Mouse (Mus musculus) bone marrow, adult 2 months (tissue): ENCODE measurements around the gene Elmod3. TPM values are rescaled to one million over a fixed set of nuclear protein-coding genes. Genes with fewer than 3 reads are reported as not detected.

ENCODE experiments used
- H3K27ac ChIP-seq: fragments of 200-500 bp; 2 replicates; pipeline ENCODE4 v1.5.1; 2012; ENCODE audit warnings: low read depth, mild to moderate bottlenecking, control low read depth, inconsistent platforms, low read length; ENCODE audit not compliant: control insufficient read depth, poor library complexity, insufficient read depth
- H3K4me1 ChIP-seq: fragments of 200-500 bp; 2 replicates; pipeline ENCODE4 v1.6.1; 2011; ENCODE audit warnings: low read length; ENCODE audit not compliant: control insufficient read depth, insufficient read depth
- H3K4me3 ChIP-seq: fragments of 200-500 bp; replicated peaks from 2 replicates; pipeline ENCODE3; 2011; ENCODE audit warnings: mild to moderate bottlenecking, low read depth, low read length, control low read depth; ENCODE audit not compliant: control insufficient read depth
- CTCF ChIP-seq: fragments of 200-500 bp; IDR thresholded peaks from 2 replicates; pipeline ENCODE4 v1.5.1; 2011; ENCODE audit warnings: low read length, control low read depth; ENCODE audit not compliant: control insufficient read depth, insufficient read depth
- POLR2A ChIP-seq: fragments of 200-500 bp; IDR thresholded peaks from 2 replicates; pipeline ENCODE4 v1.6.1; 2011; ENCODE audit warnings: low read depth, mild to moderate bottlenecking, control low read depth, low read length, borderline replicate concordance; ENCODE audit not compliant: control insufficient read depth
- WGBS: fragments of 180-500 bp; shearing (Covaris S2); methylation state at CpG from one replicate; pipeline ENCODE4 v1.1.7; 2018; 5-methylcytosine and 5-hydroxymethylcytosine counted together
- polyA plus RNA-seq: library from polyadenylated mRNA; stranded (reverse); fragments of >200 nt; gene quantifications from 2 replicates; pipeline ENCODE4 v1.2.4, GENCODE M21; 2011; ENCODE audit warnings: low replicate concordance; ENCODE audit not compliant: missing spikeins, insufficient read depth, insufficient read length

Gene Elmod3
- polyA plus RNA-seq = 2.7 and 5.2 TPM in 2 replicates

DNA sequence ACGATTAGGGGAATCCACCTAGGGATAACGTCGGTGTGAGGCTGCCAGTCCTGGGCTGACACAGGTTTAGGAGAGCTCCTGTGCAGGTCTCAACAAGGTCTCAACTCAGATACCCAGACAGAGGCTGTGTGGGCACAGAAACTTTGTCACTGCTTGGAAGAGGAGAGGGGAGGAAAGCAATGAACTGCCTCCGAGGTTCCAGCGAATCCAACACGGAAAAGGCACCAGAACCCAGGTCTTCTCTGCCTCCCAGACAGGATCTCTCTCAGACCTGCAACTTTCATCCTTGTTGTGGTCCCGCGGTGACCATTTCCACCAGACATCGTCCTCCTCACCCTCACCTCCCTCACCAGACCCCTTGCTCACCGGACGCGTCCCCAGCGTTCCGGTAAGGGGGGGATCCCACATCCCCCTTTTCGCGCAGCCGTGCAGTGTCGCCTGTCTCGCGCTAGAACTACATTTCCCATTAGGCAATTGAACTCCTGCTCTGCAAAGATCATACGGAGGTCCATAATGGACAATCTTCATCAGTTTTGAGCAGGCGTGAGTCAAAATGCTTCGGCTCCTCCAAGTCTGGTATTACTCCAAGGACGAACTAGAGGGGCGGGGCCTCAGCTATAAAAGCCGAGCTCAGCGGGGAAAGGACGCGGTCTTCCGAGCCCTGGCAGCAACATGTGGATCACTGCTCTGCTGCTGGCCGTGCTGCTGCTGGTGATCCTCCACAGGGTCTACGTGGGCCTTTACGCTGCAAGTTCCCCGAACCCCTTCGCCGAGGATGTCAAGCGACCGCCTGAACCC is at the start of gene Elmod3, which contains the start of gene Retsat:
Gene Elmod3 (minus strand): TSS at position 458 of the 798 bp plus-strand sequence.
Gene Retsat (plus strand): TSS at position 520 of the 798 bp plus-strand sequence.
- peaks cover 2% of the 10 kb centered on the region for H3K4me1 ChIP-seq
- peak within 1 kb of the TSS; percentile 75 for H3K4me3 ChIP-seq
- TF ChIP-seq CTCF = no peak
- peak; percentile 72; the same call in 1 of the 2 replicates for TF ChIP-seq POLR2A
- under 1% methylated on average over 38 of the region's 38 CpGs for WGBS
- no peak within 1 kb of the TSS for H3K27ac ChIP-seq

GRCm38 (mm10) chr6:72647383-72647820 is 49.2 kb upstream of the Elmod3 start:
- H3K4me3 ChIP-seq = no peak overlapping the region
- H3K27ac ChIP-seq = no peak overlapping the region
- no peak for TF ChIP-seq POLR2A
- peak; percentile 74 for TF ChIP-seq CTCF
- WGBS = 63% methylated on average over 10 of the region's 10 CpGs
- no peaks in the 10 kb centered on the region for H3K4me1 ChIP-seq

DNA sequence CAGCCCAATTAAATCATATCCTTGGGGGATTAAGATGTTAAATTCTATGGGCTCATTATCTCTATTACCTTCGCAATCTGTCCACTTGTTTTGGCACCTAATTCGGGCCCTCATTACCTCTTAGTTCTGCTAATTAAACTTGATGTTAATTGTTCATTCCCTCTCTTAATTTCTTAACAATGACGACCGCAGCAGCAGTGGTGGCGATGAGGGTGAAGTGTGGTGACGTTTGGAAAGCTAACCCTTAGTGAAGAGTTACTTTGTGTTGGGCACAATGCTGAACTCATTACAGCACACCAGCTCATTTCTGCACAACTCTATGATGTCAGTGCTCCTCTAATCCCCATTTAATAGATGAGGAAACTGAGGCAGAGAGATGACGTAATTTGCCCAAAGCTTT is 47.2 kb upstream of the Elmod3 start:
- TF ChIP-seq POLR2A = no peak
- TF ChIP-seq CTCF = no peak
- Histone ChIP-seq H3K4me1 (peaks cover 7% of the 10 kb centered on the region; the same call in 1 of the 2 replicates), H3K27ac (no peak overlapping the region), H3K4me3 (no peak overlapping the region)
- WGBS = 80% methylated on average over 7 of the region's 7 CpGs

GRCm38 (mm10) chr6:72644576-72644975 is 46.4 kb upstream of the Elmod3 start:
- TF ChIP-seq CTCF (no peak), POLR2A (no peak)
- WGBS = 30% methylated on average over 4 of the region's 4 CpGs
- Histone ChIP-seq H3K4me3 (no peak overlapping the region), H3K4me1 (peaks cover 7% of the 10 kb centered on the region; the same call in 1 of the 2 replicates), H3K27ac (no peak overlapping the region)

DNA sequence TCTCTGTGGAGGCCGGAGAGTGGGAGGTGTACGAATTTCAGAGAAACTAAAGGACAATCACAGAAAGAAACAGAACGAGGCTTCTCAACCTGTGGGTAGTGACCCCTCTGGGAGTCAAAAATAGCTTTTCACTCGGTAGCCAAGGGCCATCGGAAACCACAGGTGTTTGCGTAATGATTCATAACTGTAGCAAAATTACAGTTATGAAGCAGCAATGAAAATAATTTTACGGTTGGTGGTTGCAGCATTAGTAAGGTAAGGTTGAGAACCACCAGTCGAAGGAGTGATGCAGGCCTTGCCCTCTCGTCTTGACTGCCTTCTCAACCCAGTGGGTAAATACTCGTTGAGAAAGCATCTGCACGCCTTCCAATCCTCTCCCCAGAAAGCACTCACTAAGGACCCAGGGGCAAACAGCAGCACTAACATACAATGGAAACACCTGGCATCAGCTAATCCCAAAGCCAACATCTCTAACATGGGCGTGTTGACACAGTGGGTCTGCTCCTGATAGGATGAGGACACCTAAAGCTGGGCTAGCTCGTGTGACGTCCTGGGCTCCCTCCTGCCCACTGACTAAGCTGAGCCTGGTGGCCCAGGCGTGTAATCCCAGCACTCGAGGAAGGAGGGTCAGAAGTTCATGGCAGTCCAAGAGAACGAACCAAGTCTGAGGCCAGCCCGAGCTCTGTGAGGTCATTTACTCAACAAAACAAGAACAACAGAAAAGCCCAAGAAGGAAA is 43.2 kb upstream of the Elmod3 start:
- WGBS = 39% methylated on average over 18 of the region's 18 CpGs
- Histone ChIP-seq H3K4me1 (peaks cover 7% of the 10 kb centered on the region; the same call in 1 of the 2 replicates), H3K27ac (peak overlapping the region; percentile 21), H3K4me3 (no peak overlapping the region)
- TF ChIP-seq CTCF = no peak
- no peak for TF ChIP-seq POLR2A

GRCm38 (mm10) chr6:72636940-72637339 is 38.7 kb upstream of the Elmod3 start:
- peaks cover 8% of the 10 kb centered on the region; the same call in 1 of the 2 replicates for H3K4me1 ChIP-seq
- H3K27ac ChIP-seq = no peak overlapping the region
- H3K4me3 ChIP-seq = no peak overlapping the region
- WGBS = 68% methylated on average over 3 of the region's 3 CpGs
- TF ChIP-seq CTCF (no peak), POLR2A (no peak)

GRCm38 (mm10) chr6:72635760-72636431 is 37.7 kb upstream of the Elmod3 start:
- Histone ChIP-seq H3K4me3 (peak overlapping the region; percentile 0), H3K27ac (no peak overlapping the region), H3K4me1 (peaks cover 2% of the 10 kb centered on the region; the same call in 1 of the 2 replicates)
- 41% methylated on average over 12 of the region's 12 CpGs for WGBS
- peak; percentile 51; the same call in 1 of the 2 replicates for TF ChIP-seq CTCF
- no peak for TF ChIP-seq POLR2A

DNA sequence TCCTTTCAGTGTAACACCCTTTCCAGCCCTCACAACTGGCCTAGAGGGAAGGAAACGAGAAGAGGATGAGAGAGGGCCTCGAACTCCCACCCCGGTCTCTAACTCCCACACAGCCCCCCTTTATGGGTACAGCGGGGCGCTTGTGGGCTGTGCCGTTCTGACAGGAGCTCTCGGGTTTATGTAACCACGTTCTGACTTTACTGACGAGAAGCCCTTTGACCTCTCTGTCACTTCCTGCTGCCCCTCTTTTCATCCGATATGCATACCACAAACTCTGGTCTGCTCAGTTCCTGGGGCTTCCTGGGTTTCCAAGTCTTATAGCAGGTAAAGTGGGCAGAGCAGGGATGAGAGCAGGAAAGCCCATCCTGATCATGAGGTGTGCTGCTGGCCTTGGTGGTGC is 36.1 kb upstream of the Elmod3 start:
- peaks cover 2% of the 10 kb centered on the region; the same call in 1 of the 2 replicates for H3K4me1 ChIP-seq
- no peak overlapping the region for H3K4me3 ChIP-seq
- H3K27ac ChIP-seq = no peak overlapping the region
- no peak for TF ChIP-seq CTCF
- TF ChIP-seq POLR2A = no peak
- WGBS = 17% methylated on average over 10 of the region's 10 CpGs
